Mouse (Mus musculus): ENCODE measurements around the gene Myo1e. TPM values are rescaled to one million over a fixed set of nuclear protein-coding genes. Genes with fewer than 3 reads are reported as not detected.

The Myo1e gene
- polyA plus RNA-seq, 1 experiment from 2014 or later, result 10.7 TPM

GRCm38 (mm10) chr9:70277076-70277475 lies 69.9 kb downstream of the Myo1e start:
- no peak overlapping the region for H3K4me2 ChIP-seq (ENCODE audit: low read depth)
- ATAC-seq (ENCODE audit: insufficient read depth, low FRiP score, low TSS enrichment) (no peak), DNase-seq (ENCODE audit: low spot score) (no peak)
- H3K36me3 ChIP-seq (ENCODE audit: control insufficient read depth, insufficient read depth, low read length), result no peaks in the 10 kb centered on the region
- no peak overlapping the region for H3K9ac ChIP-seq (ENCODE audit: low read length)
- H3K9me3 ChIP-seq (ENCODE audit: control insufficient read depth, low read length), result no peaks in the 10 kb centered on the region
- no peak overlapping the region for H3K4me3 ChIP-seq (ENCODE audit: low read depth, low read length)
- 88% methylated on average over 3 of the region's 3 CpGs for WGBS
- no peaks in the 10 kb centered on the region for H3K27me3 ChIP-seq (ENCODE audit: control insufficient read depth, insufficient read depth, low read length)
- no peak overlapping the region for H3K27ac ChIP-seq (ENCODE audit: low read depth, low read length)
- H3K4me1 ChIP-seq (ENCODE audit: control insufficient read depth, insufficient read depth, low read length), result no peaks in the 10 kb centered on the region

- no peak overlapping the region for H3K9ac ChIP-seq (ENCODE audit: low read length)
- H3K4me2 ChIP-seq (ENCODE audit: low read depth), result no peak overlapping the region
- DNase-seq (ENCODE audit: low spot score), result no peak
- no peak overlapping the region for H3K4me3 ChIP-seq (ENCODE audit: low read depth, low read length)
- no peaks in the 10 kb centered on the region for H3K9me3 ChIP-seq (ENCODE audit: control insufficient read depth, low read length)
- no peak for ATAC-seq (ENCODE audit: insufficient read depth, low FRiP score, low TSS enrichment)
- H3K36me3 ChIP-seq (ENCODE audit: control insufficient read depth, insufficient read depth, low read length), result no peaks in the 10 kb centered on the region
- no peaks in the 10 kb centered on the region for H3K4me1 ChIP-seq (ENCODE audit: control insufficient read depth, insufficient read depth, low read length)
- WGBS, result 89% methylated on average over 11 of the region's 11 CpGs
- no peaks in the 10 kb centered on the region for H3K27me3 ChIP-seq (ENCODE audit: control insufficient read depth, insufficient read depth, low read length)
- H3K27ac ChIP-seq (ENCODE audit: low read depth, low read length), result no peak overlapping the region
Measured at GRCm38 (mm10) chr9:70277529-70277982, 70.4 kb downstream of the Myo1e start.

- H3K27me3 ChIP-seq (ENCODE audit: control insufficient read depth, insufficient read depth, low read length), result no peaks in the 10 kb centered on the region
- DNase-seq (ENCODE audit: low spot score) (no peak), ATAC-seq (ENCODE audit: insufficient read depth, low FRiP score, low TSS enrichment) (no peak)
- no peak overlapping the region for H3K4me3 ChIP-seq (ENCODE audit: low read depth, low read length)
- WGBS, result 91% methylated on average over 8 of the region's 8 CpGs
- H3K9me3 ChIP-seq (ENCODE audit: control insufficient read depth, low read length), result no peaks in the 10 kb centered on the region
- H3K27ac ChIP-seq (ENCODE audit: low read depth, low read length), result no peak overlapping the region
- no peaks in the 10 kb centered on the region for H3K36me3 ChIP-seq (ENCODE audit: control insufficient read depth, insufficient read depth, low read length)
- no peak overlapping the region for H3K4me2 ChIP-seq (ENCODE audit: low read depth)
- H3K4me1 ChIP-seq (ENCODE audit: control insufficient read depth, insufficient read depth, low read length), result no peaks in the 10 kb centered on the region
- no peak overlapping the region for H3K9ac ChIP-seq (ENCODE audit: low read length)
Measured at GRCm38 (mm10) chr9:70281407-70281806, 74.3 kb downstream of the Myo1e start.

- H3K4me2 ChIP-seq (ENCODE audit: low read depth), result no peak overlapping the region
- H3K27ac ChIP-seq (ENCODE audit: low read depth, low read length), result no peak overlapping the region
- DNase-seq (ENCODE audit: low spot score) (no peak), ATAC-seq (ENCODE audit: insufficient read depth, low FRiP score, low TSS enrichment) (no peak)
- H3K36me3 ChIP-seq (ENCODE audit: control insufficient read depth, insufficient read depth, low read length), result no peaks in the 10 kb centered on the region
- H3K4me3 ChIP-seq (ENCODE audit: low read depth, low read length), result no peak overlapping the region
- 77% methylated on average over 7 of the region's 8 CpGs for WGBS
- no peaks in the 10 kb centered on the region for H3K9me3 ChIP-seq (ENCODE audit: control insufficient read depth, low read length)
- H3K9ac ChIP-seq (ENCODE audit: low read length), result no peak overlapping the region
- no peaks in the 10 kb centered on the region for H3K4me1 ChIP-seq (ENCODE audit: control insufficient read depth, insufficient read depth, low read length)
- no peaks in the 10 kb centered on the region for H3K27me3 ChIP-seq (ENCODE audit: control insufficient read depth, insufficient read depth, low read length)
Measured at GRCm38 (mm10) chr9:70282107-70282506, 75.0 kb downstream of the Myo1e start.

GRCm38 (mm10) chr9:70283151-70283550 lies 76.0 kb downstream of the Myo1e start:
- H3K27ac ChIP-seq (ENCODE audit: low read depth, low read length), result no peak overlapping the region
- DNase-seq (ENCODE audit: low spot score), result no peak
- 81% methylated on average over 4 of the region's 4 CpGs for WGBS
- H3K36me3 ChIP-seq (ENCODE audit: control insufficient read depth, insufficient read depth, low read length), result no peaks in the 10 kb centered on the region
- H3K4me3 ChIP-seq (ENCODE audit: low read depth, low read length), result no peak overlapping the region
- ATAC-seq (ENCODE audit: insufficient read depth, low FRiP score, low TSS enrichment), result no peak
- H3K4me2 ChIP-seq (ENCODE audit: low read depth), result no peak overlapping the region
- no peak overlapping the region for H3K9ac ChIP-seq (ENCODE audit: low read length)
- H3K9me3 ChIP-seq (ENCODE audit: control insufficient read depth, low read length), result no peaks in the 10 kb centered on the region
- H3K27me3 ChIP-seq (ENCODE audit: control insufficient read depth, insufficient read depth, low read length), result no peaks in the 10 kb centered on the region
- H3K4me1 ChIP-seq (ENCODE audit: control insufficient read depth, insufficient read depth, low read length), result no peaks in the 10 kb centered on the region

GRCm38 (mm10) chr9:70284584-70285140 lies 77.5 kb downstream of the Myo1e start:
- no peak for DNase-seq (ENCODE audit: low spot score)
- Histone ChIP-seq H3K4me2 (ENCODE audit: low read depth) (no peak overlapping the region), H3K27ac (ENCODE audit: low read depth, low read length) (no peak overlapping the region), H3K4me1 (ENCODE audit: control insufficient read depth, insufficient read depth, low read length) (no peaks in the 10 kb centered on the region), H3K27me3 (ENCODE audit: control insufficient read depth, insufficient read depth, low read length) (no peaks in the 10 kb centered on the region), H3K9me3 (ENCODE audit: control insufficient read depth, low read length) (no peaks in the 10 kb centered on the region), H3K36me3 (ENCODE audit: control insufficient read depth, insufficient read depth, low read length) (no peaks in the 10 kb centered on the region), H3K4me3 (ENCODE audit: low read depth, low read length) (no peak overlapping the region), H3K9ac (ENCODE audit: low read length) (no peak overlapping the region)
- ATAC-seq (ENCODE audit: insufficient read depth, low FRiP score, low TSS enrichment), result no peak
- WGBS, result 81% methylated on average over 7 of the region's 7 CpGs

GRCm38 (mm10) chr9:70290785-70291184 lies 83.6 kb downstream of the Myo1e start:
- 63% methylated on average over 10 of the region's 10 CpGs for WGBS

GRCm38 (mm10) chr9:70296916-70297315 lies 89.8 kb downstream of the Myo1e start:
- H3K4me2 ChIP-seq (ENCODE audit: low read depth), result no peak overlapping the region
- ATAC-seq (ENCODE audit: insufficient read depth, low FRiP score, low TSS enrichment), result no peak
- no peaks in the 10 kb centered on the region for H3K27me3 ChIP-seq (ENCODE audit: control insufficient read depth, insufficient read depth, low read length)
- H3K36me3 ChIP-seq (ENCODE audit: control insufficient read depth, insufficient read depth, low read length), result no peaks in the 10 kb centered on the region
- H3K27ac ChIP-seq (ENCODE audit: low read depth, low read length), result no peak overlapping the region
- H3K4me3 ChIP-seq (ENCODE audit: low read depth, low read length), result no peak overlapping the region
- H3K4me1 ChIP-seq (ENCODE audit: control insufficient read depth, insufficient read depth, low read length), result peaks cover 4% of the 10 kb centered on the region; the same call in 1 of the 2 replicates
- DNase-seq (ENCODE audit: low spot score), result no peak
- no peaks in the 10 kb centered on the region for H3K9me3 ChIP-seq (ENCODE audit: control insufficient read depth, low read length)
- H3K9ac ChIP-seq (ENCODE audit: low read length), result no peak overlapping the region
- 9% methylated on average over 2 of the region's 2 CpGs for WGBS

More at GRCm38 (mm10) chr9:70290785-70291184, 83.6 kb downstream of the Myo1e start:
- Histone ChIP-seq H3K4me3 (ENCODE audit: low read depth, low read length) (no peak overlapping the region), H3K4me1 (ENCODE audit: control insufficient read depth, insufficient read depth, low read length) (0 out of 2 replicates have a peak, but pooled peaks cover 4% of the 10 kb centered on the region), H3K27ac (ENCODE audit: low read depth, low read length) (no peak overlapping the region), H3K4me2 (ENCODE audit: low read depth) (no peak overlapping the region), H3K36me3 (ENCODE audit: control insufficient read depth, insufficient read depth, low read length) (no peaks in the 10 kb centered on the region), H3K9ac (ENCODE audit: low read length) (no peak overlapping the region), H3K27me3 (ENCODE audit: control insufficient read depth, insufficient read depth, low read length) (no peaks in the 10 kb centered on the region), H3K9me3 (ENCODE audit: control insufficient read depth, low read length) (no peaks in the 10 kb centered on the region)
- no peak for ATAC-seq (ENCODE audit: insufficient read depth, low FRiP score, low TSS enrichment)
- DNase-seq (ENCODE audit: low spot score), result no peak

- DNase-seq (ENCODE audit: low spot score) (peak; percentile 65), ATAC-seq (ENCODE audit: insufficient read depth, low FRiP score, low TSS enrichment) (no peak)
- Histone ChIP-seq H3K36me3 (ENCODE audit: control insufficient read depth, insufficient read depth, low read length) (no peaks in the 10 kb centered on the region), H3K4me3 (ENCODE audit: low read depth, low read length) (no peak overlapping the region), H3K4me2 (ENCODE audit: low read depth) (no peak overlapping the region), H3K27me3 (ENCODE audit: control insufficient read depth, insufficient read depth, low read length) (no peaks in the 10 kb centered on the region), H3K9me3 (ENCODE audit: control insufficient read depth, low read length) (no peaks in the 10 kb centered on the region), H3K27ac (ENCODE audit: low read depth, low read length) (no peak overlapping the region), H3K4me1 (ENCODE audit: control insufficient read depth, insufficient read depth, low read length) (peaks cover 4% of the 10 kb centered on the region; the same call in 1 of the 2 replicates), H3K9ac (ENCODE audit: low read length) (no peak overlapping the region)
- WGBS, result 37% methylated on average over 7 of the region's 7 CpGs
Measured at GRCm38 (mm10) chr9:70298221-70298620, 91.1 kb downstream of the Myo1e start.
